Mouse (Mus musculus): ENCODE measurements around the gene Htr3a. TPM values are rescaled to one million over a fixed set of nuclear protein-coding genes. Genes with fewer than 3 reads are reported as not detected.

The Htr3a gene
- total RNA-seq, 2 experiments from 2014 or later: not detected

GRCm38 (mm10) chr9:48849531-48849930 is 61.4 kb downstream of the Htr3a start:
- ATAC-seq (replicated peaks; ENCODE audit: poor library complexity): no peak

Other genes with a start within 250 kb of the Htr3a start
- 4.7 and 5.8 TPM in 2 replicates for gene Zbtb16, start 74.9 kb downstream of the Htr3a start, total RNA-seq (2015)
- 4.7 and 5.2 TPM in 2 replicates for gene Zbtb16, start 74.9 kb downstream of the Htr3a start, total RNA-seq (2017)
- gene Htr3b, start 53.9 kb upstream of the Htr3a start, total RNA-seq (2015): not detected in 2 replicates
- not detected in 2 replicates for gene Htr3b, start 53.9 kb upstream of the Htr3a start, total RNA-seq (2017)
- 8.7 and 11.2 TPM in 2 replicates for gene Usp28, start 74.3 kb upstream of the Htr3a start, total RNA-seq (2015)
- 6.8 and 8.8 TPM in 2 replicates for gene Usp28, start 74.3 kb upstream of the Htr3a start, total RNA-seq (2017)
- 28.7 and 30.7 TPM in 2 replicates for gene Zw10, start 144.5 kb upstream of the Htr3a start, total RNA-seq (2015)
- 24.4 and 26.0 TPM in 2 replicates for gene Zw10, start 144.5 kb upstream of the Htr3a start, total RNA-seq (2017)
- gene Tmprss5, start 170.2 kb upstream of the Htr3a start, total RNA-seq (2015): not detected in 2 replicates
- gene Tmprss5, start 170.2 kb upstream of the Htr3a start, total RNA-seq (2017): not detected in 2 replicates